Mouse (Mus musculus) heart, postnatal 4 days (tissue): ENCODE measurements at regions not wholly inside any gene's neighbourhood (a gene's known extent, or its start where the extent isn't known, plus 50 kb on each side); places are given as distances from the start of the nearest gene placed in this dataset.

ENCODE experiments used
- DNase-seq: peaks from one replicate; pipeline ENCODE4 v3.0.0; 2021

GRCm38 (mm10) chr15:57644331-57644953, 167.0 kb upstream of the Slc22a22 start:
- DNase-seq, result peak; percentile 60

GRCm38 (mm10) chr15:57639115-57639514, 161.7 kb upstream of the Slc22a22 start:
- no peak for DNase-seq

- DNase-seq, result peak; percentile 27
These were observed 155.6 kb upstream of the Slc22a22 start for GRCm38 (mm10) chr15:57633067-57633466.

GRCm38 (mm10) chr15:57632537-57632936, 155.1 kb upstream of the Slc22a22 start:
- DNase-seq, result no peak

GRCm38 (mm10) chr15:57618466-57618865, 141.0 kb upstream of the Slc22a22 start:
- DNase-seq, result peak; percentile 13

GRCm38 (mm10) chr15:57616880-57617391, 139.5 kb upstream of the Slc22a22 start:
- DNase-seq, result peak; percentile 5

GRCm38 (mm10) chr15:57610006-57610405, 132.6 kb upstream of the Slc22a22 start:
- DNase-seq, result no peak

- DNase-seq, result no peak
These were observed 131.1 kb upstream of the Slc22a22 start for GRCm38 (mm10) chr15:57608519-57608918.

GRCm38 (mm10) chr15:57600562-57600961, 123.1 kb upstream of the Slc22a22 start:
- peak; percentile 65 for DNase-seq

GRCm38 (mm10) chr15:57593326-57594004, 116.0 kb upstream of the Slc22a22 start:
- DNase-seq, result no peak

- DNase-seq, result peak; percentile 46
These were observed 113.3 kb upstream of the Slc22a22 start for GRCm38 (mm10) chr15:57590597-57591219.

- no peak for DNase-seq
These were observed 112.3 kb upstream of the Slc22a22 start for GRCm38 (mm10) chr15:57589404-57590377.

- DNase-seq, result no peak
These were observed 108.0 kb upstream of the Slc22a22 start for GRCm38 (mm10) chr15:57585411-57585810.

GRCm38 (mm10) chr15:57584498-57584897, 107.1 kb upstream of the Slc22a22 start:
- no peak for DNase-seq

GRCm38 (mm10) chr15:57581266-57581665, 103.8 kb upstream of the Slc22a22 start:
- DNase-seq, result no peak

- DNase-seq, result no peak
These were observed 101.4 kb upstream of the Slc22a22 start for GRCm38 (mm10) chr15:57578794-57579193.

GRCm38 (mm10) chr15:57574080-57574618, 96.7 kb upstream of the Slc22a22 start:
- DNase-seq, result no peak

- DNase-seq, result no peak
These were observed 95.0 kb upstream of the Slc22a22 start for GRCm38 (mm10) chr15:57572460-57572859.

- peak; percentile 14 for DNase-seq
These were observed 90.7 kb upstream of the Slc22a22 start for GRCm38 (mm10) chr15:57568006-57568630.

- DNase-seq, result no peak
These were observed 69.7 kb upstream of the Slc22a22 start for GRCm38 (mm10) chr15:57547154-57547553.

GRCm38 (mm10) chr15:57545141-57545540, 67.7 kb upstream of the Slc22a22 start:
- no peak for DNase-seq
